Mouse (Mus musculus) forebrain, embryonic 12.5 days (tissue): Measurements from ENCODE around the gene Gm28079. TPM values are rescaled to one million over a fixed set of nuclear protein-coding genes. Genes with fewer than 3 reads are reported as not detected.
"Not testable (repeated sequence)": the region's sequence is repeated elsewhere in the genome, so short reads cannot be mapped to it uniquely, and the experiment has no call there.

ENCODE experiments used
- ATAC-seq: fragments of 200-750 bp; cut with Nextera tagmentation; 2 replicates; pipeline ENCODE4 v1.8.0; 2017; ENCODE audit warnings: moderate TSS enrichment; ENCODE audit not compliant: low FRiP score
- H3K27ac ChIP-seq: fragments of 300-500 bp; sonication (generic); 2 replicates; pipeline ENCODE4 v1.5.1; 2016; ENCODE audit warnings: mild to moderate bottlenecking
- H3K27me3 ChIP-seq: fragments of 300-500 bp; sonication (generic); 2 replicates; pipeline ENCODE4 v1.6.1; 2016; ENCODE audit warnings: mild to moderate bottlenecking
- H3K36me3 ChIP-seq: fragments of 300-500 bp; sonication (generic); replicated peaks from 2 replicates; pipeline ENCODE4 v1.6.1; 2016; ENCODE audit warnings: mild to moderate bottlenecking
- H3K4me1 ChIP-seq: fragments of 300-500 bp; sonication (generic); 2 replicates; pipeline ENCODE4 v1.6.1; 2016
- H3K4me2 ChIP-seq: fragments of 300-500 bp; sonication (generic); 2 replicates; pipeline ENCODE4 v1.6.1; 2016; ENCODE audit warnings: mild to moderate bottlenecking, moderate library complexity
- H3K4me3 ChIP-seq: fragments of 300-500 bp; sonication (generic); replicated peaks from 2 replicates; pipeline ENCODE4 v1.5.1; 2016; ENCODE audit warnings: mild to moderate bottlenecking
- H3K9ac ChIP-seq: fragments of 300-500 bp; sonication (generic); 2 replicates; pipeline ENCODE4 v1.6.1; 2016; ENCODE audit warnings: mild to moderate bottlenecking
- H3K9me3 ChIP-seq: fragments of 300-500 bp; sonication (generic); 2 replicates; pipeline ENCODE4 v1.6.1; 2016
- WGBS: fragments of 180-500 bp; shearing (Covaris S2); methylation state at CpG from one replicate; pipeline ENCODE4 v1.1.7; 2016; 5-methylcytosine and 5-hydroxymethylcytosine counted together
- polyA plus RNA-seq: library from polyadenylated mRNA; unstranded; fragments of >200 nt; fragmentation: Nextera tagmentation; extraction: Ambion mirVana; gene quantifications from 2 replicates; pipeline ENCODE4 v1.2.1, GENCODE M21; 2016

The Gm28079 gene
- polyA plus RNA-seq: not detected in 2 replicates

DNA sequence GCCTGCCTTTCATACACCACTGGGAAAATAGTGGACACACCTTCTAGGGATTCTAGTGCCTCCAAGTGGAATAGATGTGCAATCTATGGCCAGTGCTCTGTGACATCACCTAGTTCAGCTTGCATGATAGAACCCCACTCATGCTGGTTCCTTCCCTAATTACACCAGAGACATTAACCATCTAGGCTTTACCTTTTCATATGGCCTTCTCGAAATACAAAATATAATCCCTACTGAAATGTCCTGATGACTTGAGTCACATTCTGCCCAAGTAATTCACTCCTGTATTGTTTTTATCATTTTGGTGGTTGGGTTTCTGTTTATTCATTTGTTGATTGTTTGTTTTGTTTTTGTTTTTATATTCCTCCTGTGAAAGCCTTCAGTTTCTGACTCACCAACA is at the start of gene Gm28079:
Gene Gm28079 (minus strand): TSS at position 101 of the 400 bp plus-strand sequence.
- no CpG with 5 or more reads among the region's 1 CpGs for WGBS
- not testable (repeated sequence) for H3K4me2 ChIP-seq, H3K4me1 ChIP-seq, H3K4me3 ChIP-seq, H3K9me3 ChIP-seq, H3K9ac ChIP-seq, ATAC-seq, H3K36me3 ChIP-seq, H3K27me3 ChIP-seq, H3K27ac ChIP-seq
